Mouse (Mus musculus): ENCODE measurements around the gene Strip1. TPM values are rescaled to one million over a fixed set of nuclear protein-coding genes. Genes with fewer than 3 reads are reported as not detected.

Strip1 gene
- polyA plus RNA-seq (2017; shearing (Covaris generic)), result 10 to 100 TPM; 45.3 to 51.7 TPM

DNA sequence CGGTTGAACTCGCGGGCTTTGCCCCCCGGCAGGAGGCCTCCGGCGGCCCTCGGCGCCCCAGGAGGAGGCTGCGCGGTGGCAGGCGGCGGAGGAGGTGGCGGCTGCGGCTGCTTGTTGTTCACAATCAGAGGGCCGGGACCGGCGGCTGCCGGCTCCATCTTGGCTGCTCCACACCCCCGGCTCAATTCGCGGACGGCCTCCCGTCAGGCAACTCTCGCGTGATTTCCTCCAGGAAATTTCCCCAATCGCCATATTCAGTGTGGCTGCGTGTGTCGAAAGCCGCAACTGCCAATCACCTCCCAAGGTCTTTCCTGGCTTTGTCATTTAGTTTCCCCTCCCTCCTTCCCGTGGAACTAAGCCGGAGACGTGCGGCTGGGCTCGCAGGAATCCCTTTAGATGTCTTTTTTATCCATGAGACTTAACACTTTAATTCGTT is at the start of gene Strip1:
TSS of gene Strip1 (minus strand) at position 172 of the 436 bp plus-strand sequence.

GRCm38 (mm10) chr3:107630682-107631522 is 592 bp downstream of the Strip1 start, which contains the start of gene Gm10961:
Gm10961 (plus strand) TSS chr3:107631322.

DNA sequence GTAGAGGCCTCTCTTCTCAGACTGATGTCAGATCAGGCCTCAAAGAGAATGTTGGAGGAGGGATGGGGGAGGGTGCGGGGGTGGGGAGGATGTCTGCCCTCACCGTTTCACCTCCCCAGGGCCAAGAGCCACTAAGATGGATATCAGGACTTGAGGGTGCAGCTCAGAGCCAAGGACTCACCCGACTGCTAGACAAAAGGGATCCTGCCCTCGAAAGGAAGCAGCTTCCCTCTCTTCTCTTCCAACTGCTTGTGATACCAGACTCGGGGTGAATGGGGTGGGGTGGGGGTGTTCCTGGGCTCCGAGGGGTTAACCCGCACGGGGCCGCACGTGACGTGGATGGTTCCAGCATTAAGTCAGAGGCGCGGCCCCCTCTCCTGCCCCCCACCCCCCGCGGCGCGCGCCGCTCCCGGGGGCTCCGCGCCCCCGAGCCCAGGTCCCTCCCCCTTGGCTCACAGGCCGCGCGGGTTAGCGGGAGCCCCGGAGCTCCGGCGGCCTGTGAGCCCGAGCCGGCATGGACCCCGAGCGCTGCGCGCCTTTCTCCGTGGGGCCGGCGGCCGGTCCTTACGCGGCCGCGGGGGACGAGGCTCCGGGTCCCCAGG is 36.7 kb downstream of the Strip1 start, which contains the start of gene Alx3:
TSS of gene Alx3 (plus strand) at position 370 of the 602 bp plus-strand sequence.

Other genes starting within 250 kb of the Strip1 start
- under 1 TPM in 1 of 2 experiments, not detected in 1; 0.07 TPM for gene Kcnc4, start 172.1 kb downstream of the Strip1 start, polyA plus RNA-seq (2017; shearing (Covaris generic))
- not detected for gene Slc6a17, start 113.7 kb downstream of the Strip1 start, polyA plus RNA-seq (2017; shearing (Covaris generic))
- gene Ubl4b, start 76.6 kb downstream of the Strip1 start, polyA plus RNA-seq (2017; shearing (Covaris generic)), result not detected
- gene Alx3, start 36.7 kb downstream of the Strip1 start, polyA plus RNA-seq (2017; shearing (Covaris generic)), result not detected
- not detected for gene Gm10961, start 372 bp downstream of the Strip1 start, polyA plus RNA-seq (2017; shearing (Covaris generic))
- 10 to 100 TPM; 93.4 to 98.2 TPM for gene Ahcyl1, start 64.9 kb upstream of the Strip1 start, polyA plus RNA-seq (2017; shearing (Covaris generic))
- gene Csf1, start 128.8 kb upstream of the Strip1 start, polyA plus RNA-seq (2017; shearing (Covaris generic)), result 10 to 100 TPM; 33.9 to 61.6 TPM
- gene Eps8l3, start 245.5 kb upstream of the Strip1 start, polyA plus RNA-seq (2017; shearing (Covaris generic)), result not detected

Measured in activated CD4-positive, CD25-positive, alpha-beta regulatory T cell (primary cell).